Mouse (Mus musculus) embryonic facial prominence, embryonic 10.5 days (tissue): ENCODE results near the gene Lap3. TPM values are rescaled to one million over a fixed set of nuclear protein-coding genes. Genes with fewer than 3 reads are reported as not detected.

Source experiments
- DNase-seq: peaks from one replicate; pipeline ENCODE4 v3.0.0-alpha.2; 2017; ENCODE audit warnings: low spot score
- H3K27ac ChIP-seq: fragments of 300-500 bp; sonication (generic); replicated peaks from 2 replicates; pipeline ENCODE4 v1.5.1; 2016; ENCODE audit warnings: mild to moderate bottlenecking
- H3K27me3 ChIP-seq: fragments of 300-500 bp; sonication (generic); replicated peaks from 2 replicates; pipeline ENCODE4 v1.6.1; 2016; ENCODE audit warnings: low read depth, mild to moderate bottlenecking; ENCODE audit not compliant: poor library complexity, severe bottlenecking
- H3K36me3 ChIP-seq: fragments of 300-500 bp; sonication (generic); replicated peaks from 2 replicates; pipeline ENCODE4 v1.6.1; 2016; ENCODE audit warnings: mild to moderate bottlenecking, moderate library complexity
- H3K4me1 ChIP-seq: fragments of 300-500 bp; sonication (generic); 2 replicates; pipeline ENCODE4 v1.6.1; 2016
- H3K4me3 ChIP-seq: fragments of 300-500 bp; sonication (generic); 2 replicates; pipeline ENCODE4 v1.5.1; 2016; ENCODE audit warnings: mild to moderate bottlenecking, moderate library complexity
- H3K9me3 ChIP-seq: fragments of 300-500 bp; sonication (generic); 2 replicates; pipeline ENCODE4 v1.6.1; 2016; ENCODE audit warnings: mild to moderate bottlenecking
- WGBS: fragments of 180-500 bp; shearing (Covaris S2); methylation state at CpG from one replicate; pipeline ENCODE4 v1.1.7; 2016; 5-methylcytosine and 5-hydroxymethylcytosine counted together
- polyA plus RNA-seq: library from polyadenylated mRNA; unstranded; fragments of >200 nt; fragmentation: Nextera tagmentation; extraction: Ambion mirVana; gene quantifications from 2 replicates; pipeline ENCODE4 v1.2.1, GENCODE M21; 2016

Lap3 gene
- polyA plus RNA-seq: 112 and 115 TPM in 2 replicates

GRCm38 (mm10) chr5:45493191-45494092 is at the start of gene Lap3:
Gene Lap3 (plus strand): TSS chr5:45493374.
- peak within 1 kb of the TSS; percentile 90 for H3K27ac ChIP-seq
- peak within 1 kb of the TSS; percentile 82 for H3K4me3 ChIP-seq
- peaks cover 18% of the 10 kb centered on the region for H3K4me1 ChIP-seq
- H3K9me3 ChIP-seq: no peaks in the 10 kb centered on the region
- DNase-seq: peak; percentile 100
- WGBS: under 1% methylated on average over 78 of the region's 78 CpGs
- no peaks in the 10 kb centered on the region; the same call in 1 of the 2 replicates for H3K27me3 ChIP-seq
- peaks cover 34% of the 10 kb centered on the region for H3K36me3 ChIP-seq

GRCm38 (mm10) chr5:45444130-45444832 is 48.9 kb upstream of the Lap3 start:
- no peak overlapping the region for H3K4me3 ChIP-seq
- DNase-seq: no peak
- peaks cover 57% of the 10 kb centered on the region for H3K36me3 ChIP-seq
- H3K4me1 ChIP-seq: peaks cover 14% of the 10 kb centered on the region
- no peaks in the 10 kb centered on the region for H3K9me3 ChIP-seq
- no peaks in the 10 kb centered on the region; the same call in 1 of the 2 replicates for H3K27me3 ChIP-seq
- WGBS: 87% methylated on average over 8 of the region's 8 CpGs
- no peak overlapping the region for H3K27ac ChIP-seq

- H3K4me1 ChIP-seq: peaks cover 23% of the 10 kb centered on the region
- no peak overlapping the region for H3K27ac ChIP-seq
- WGBS: 55% methylated on average over 5 of the region's 5 CpGs
- no peak for DNase-seq
- H3K9me3 ChIP-seq: no peaks in the 10 kb centered on the region
- peak overlapping the region; percentile 82; the same call in 1 of the 2 replicates for H3K4me3 ChIP-seq
- H3K27me3 ChIP-seq: no peaks in the 10 kb centered on the region; the same call in 1 of the 2 replicates
- peaks cover 24% of the 10 kb centered on the region for H3K36me3 ChIP-seq
Measured at GRCm38 (mm10) chr5:45448676-45449075, 44.5 kb upstream of the Lap3 start.

DNA sequence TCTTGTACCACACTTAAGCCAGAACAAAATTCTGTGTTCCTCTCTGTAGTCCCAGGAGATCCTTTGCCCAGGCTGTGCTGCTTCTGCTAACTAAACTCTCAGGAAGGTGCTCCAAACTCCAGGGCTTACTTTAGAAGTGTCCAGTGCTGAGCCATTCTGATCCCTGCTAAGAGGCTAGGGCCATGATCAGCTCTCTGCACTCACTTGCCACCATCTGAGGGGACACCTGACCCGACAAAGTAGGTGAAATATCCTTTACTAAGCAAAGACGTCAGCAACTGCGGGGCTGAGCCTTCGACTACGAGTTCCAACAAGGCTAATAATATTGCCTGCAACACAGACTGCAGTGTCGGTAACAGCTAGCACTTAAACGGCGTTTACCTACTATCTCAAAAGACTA is 44.0 kb upstream of the Lap3 start:
- H3K27ac ChIP-seq: no peak overlapping the region; the same call in 1 of the 2 replicates
- 7% methylated on average over 8 of the region's 8 CpGs for WGBS
- peak; percentile 15 for DNase-seq
- H3K27me3 ChIP-seq: no peaks in the 10 kb centered on the region; the same call in 1 of the 2 replicates
- no peaks in the 10 kb centered on the region for H3K9me3 ChIP-seq
- peaks cover 24% of the 10 kb centered on the region for H3K4me1 ChIP-seq
- peaks cover 19% of the 10 kb centered on the region for H3K36me3 ChIP-seq
- H3K4me3 ChIP-seq: peak overlapping the region; percentile 82

DNA sequence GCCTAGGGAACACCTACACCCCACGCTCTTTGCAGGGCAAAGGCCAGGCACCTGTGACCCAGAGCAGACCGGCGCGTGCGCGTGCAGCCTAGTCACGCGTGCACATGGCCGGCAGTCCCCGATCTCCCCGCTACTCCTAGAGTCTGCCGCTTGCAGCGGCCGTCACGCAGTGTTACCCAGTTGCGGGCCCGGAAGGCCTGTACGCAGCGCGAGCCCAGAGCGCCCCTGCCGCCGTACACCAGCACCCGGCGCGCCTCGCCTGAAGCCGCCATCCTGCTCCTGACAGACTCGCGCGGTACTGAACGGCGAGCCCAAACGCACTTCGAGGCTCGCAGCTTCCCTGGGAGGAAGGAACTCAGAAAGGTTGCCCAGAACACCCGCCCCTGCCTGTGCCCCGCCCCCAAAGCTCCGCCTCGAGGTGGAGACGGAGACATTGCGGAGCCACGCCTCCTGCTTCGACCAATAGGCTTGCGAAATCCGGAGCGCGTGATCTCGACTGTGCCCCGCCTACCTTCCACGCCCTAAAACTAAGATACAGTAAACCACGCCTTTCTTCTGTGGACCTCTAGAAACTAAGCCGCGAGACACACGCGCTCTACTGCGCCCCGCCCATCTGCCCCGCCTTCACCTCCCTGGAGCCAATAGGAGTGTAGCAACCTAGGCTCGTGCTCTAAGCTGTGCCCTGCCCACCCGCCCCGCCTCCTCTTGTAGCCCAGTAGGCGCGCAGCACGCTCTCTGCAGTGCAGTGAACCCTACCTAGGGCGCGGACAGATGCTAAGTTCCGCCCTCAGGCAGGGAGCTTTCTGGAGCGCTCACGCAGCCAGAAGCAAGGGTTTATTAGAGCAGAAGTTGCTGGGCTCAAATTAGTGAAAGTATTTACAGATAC is 43.1 kb upstream of the Lap3 start, which contains the start of gene Qdpr:
TSS of gene Qdpr (minus strand) at position 406 of the 886 bp plus-strand sequence.
- DNase-seq: peak; percentile 99
- H3K27me3 ChIP-seq: no peaks in the 10 kb centered on the region; the same call in 1 of the 2 replicates
- H3K9me3 ChIP-seq: no peaks in the 10 kb centered on the region
- peak within 1 kb of the TSS; percentile 82 for H3K4me3 ChIP-seq
- under 1% methylated on average over 70 of the region's 70 CpGs for WGBS
- peaks cover 26% of the 10 kb centered on the region for H3K4me1 ChIP-seq
- H3K27ac ChIP-seq: peak within 1 kb of the TSS; percentile 87
- peaks cover 10% of the 10 kb centered on the region; the same call in 1 of the 2 replicates for H3K36me3 ChIP-seq

- DNase-seq: no peak
- 60% methylated on average over 6 of the region's 6 CpGs for WGBS
- H3K27ac ChIP-seq: no peak within 1 kb of the TSS
Measured at GRCm38 (mm10) chr5:45453451-45453850, 39.7 kb upstream of the Lap3 start, which contains the start of gene Clrn2. Gene Clrn2 (plus strand): TSS chr5:45453751.

GRCm38 (mm10) chr5:45454456-45454855 is 38.7 kb upstream of the Lap3 start:
- Histone ChIP-seq H3K4me3 (no peak overlapping the region), H3K9me3 (no peaks in the 10 kb centered on the region), H3K36me3 (no peaks in the 10 kb centered on the region), H3K27me3 (no peaks in the 10 kb centered on the region), H3K27ac (no peak overlapping the region), H3K4me1 (peaks cover 12% of the 10 kb centered on the region)
- no peak for DNase-seq
- WGBS: 34% methylated on average over 9 of the region's 9 CpGs

More at GRCm38 (mm10) chr5:45453451-45453850, 39.7 kb upstream of the Lap3 start, which contains the start of gene Clrn2:
- Histone ChIP-seq H3K4me3 (no peak within 1 kb of the TSS), H3K36me3 (no peaks in the 10 kb centered on the region), H3K4me1 (peaks cover 21% of the 10 kb centered on the region), H3K27me3 (no peaks in the 10 kb centered on the region; the same call in 1 of the 2 replicates), H3K9me3 (no peaks in the 10 kb centered on the region)

DNA sequence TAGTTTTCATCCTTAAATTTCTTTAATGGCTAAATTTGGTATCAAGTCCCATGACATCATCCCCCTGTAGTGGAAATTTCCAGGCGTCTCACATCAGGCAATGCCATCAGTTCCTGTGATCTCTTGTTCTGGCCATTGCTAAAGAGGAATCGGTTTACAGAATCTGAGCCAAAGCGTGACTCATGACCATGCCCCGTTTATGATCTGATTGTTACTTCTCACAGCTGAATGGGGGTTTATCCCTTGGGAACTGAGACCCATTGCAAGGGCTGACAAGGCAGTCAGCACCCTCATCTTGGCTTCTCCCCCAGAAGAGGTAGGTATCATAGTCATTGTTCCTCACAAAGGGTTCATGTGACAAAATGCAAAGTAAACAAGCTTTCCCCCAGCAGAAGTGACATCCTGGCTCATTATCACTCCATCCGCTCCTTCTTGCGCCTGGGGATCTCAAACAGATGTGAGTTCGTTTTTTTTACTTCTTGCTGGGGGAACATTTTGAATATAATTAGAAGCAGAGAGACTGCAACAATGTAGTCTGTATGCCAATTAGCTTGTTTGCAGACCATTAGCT is 20.2 kb upstream of the Lap3 start:
- DNase-seq: no peak
- WGBS: 50% methylated on average over 7 of the region's 7 CpGs
- no peaks in the 10 kb centered on the region for H3K9me3 ChIP-seq
- no peaks in the 10 kb centered on the region for H3K36me3 ChIP-seq
- H3K27ac ChIP-seq: no peak overlapping the region
- H3K27me3 ChIP-seq: no peaks in the 10 kb centered on the region
- H3K4me3 ChIP-seq: no peak overlapping the region
- H3K4me1 ChIP-seq: peaks cover 6% of the 10 kb centered on the region; the same call in 1 of the 2 replicates

GRCm38 (mm10) chr5:45473521-45473920 is 19.7 kb upstream of the Lap3 start:
- no peak overlapping the region for H3K4me3 ChIP-seq
- no peaks in the 10 kb centered on the region for H3K27me3 ChIP-seq
- H3K27ac ChIP-seq: no peak overlapping the region
- WGBS: 93% methylated on average over 1 of the region's 1 CpGs
- no peaks in the 10 kb centered on the region for H3K36me3 ChIP-seq
- H3K4me1 ChIP-seq: peaks cover 6% of the 10 kb centered on the region; the same call in 1 of the 2 replicates
- DNase-seq: no peak
- H3K9me3 ChIP-seq: no peaks in the 10 kb centered on the region

GRCm38 (mm10) chr5:45474215-45474614 is 19.0 kb upstream of the Lap3 start:
- H3K27ac ChIP-seq: no peak overlapping the region
- H3K4me3 ChIP-seq: no peak overlapping the region
- peak; percentile 31 for DNase-seq
- H3K36me3 ChIP-seq: no peaks in the 10 kb centered on the region
- peaks cover 6% of the 10 kb centered on the region; the same call in 1 of the 2 replicates for H3K4me1 ChIP-seq
- H3K9me3 ChIP-seq: no peaks in the 10 kb centered on the region
- whole genome bisulfite sequencing: 35% methylated on average over 6 of the region's 6 CpGs
- no peaks in the 10 kb centered on the region for H3K27me3 ChIP-seq

- H3K4me3 ChIP-seq: no peak overlapping the region
- WGBS: 68% methylated on average over 4 of the region's 4 CpGs
- no peaks in the 10 kb centered on the region for H3K27me3 ChIP-seq
Measured at GRCm38 (mm10) chr5:45474758-45475157, 18.4 kb upstream of the Lap3 start.

More at GRCm38 (mm10) chr5:45474758-45475157, 18.4 kb upstream of the Lap3 start:
- no peak for DNase-seq
- H3K27ac ChIP-seq: no peak overlapping the region
- no peaks in the 10 kb centered on the region for H3K36me3 ChIP-seq
- no peaks in the 10 kb centered on the region for H3K9me3 ChIP-seq
- H3K4me1 ChIP-seq: peaks cover 6% of the 10 kb centered on the region; the same call in 1 of the 2 replicates
